Mouse (Mus musculus) cortical plate, adult 2 months (tissue): ENCODE data around the gene Fgf14. TPM values are rescaled to one million over a fixed set of nuclear protein-coding genes. Genes with fewer than 3 reads are reported as not detected.
A peak's percentile ranks its signal among the peaks of the same experiment; 100 is the strongest.
"Not testable (repeated sequence)": the region's sequence is repeated elsewhere in the genome, so short reads cannot be mapped to it uniquely, and the experiment has no call there.

ENCODE experiments used
- H3K27ac ChIP-seq: fragments of 200-500 bp; 2 replicates; pipeline ENCODE4 v1.5.1; 2012; ENCODE audit warnings: low read length, control low read depth, inconsistent platforms; ENCODE audit not compliant: insufficient read depth
- H3K4me1 ChIP-seq: fragments of 200-500 bp; 2 replicates; pipeline ENCODE4 v1.6.1; 2011; ENCODE audit warnings: low read length; ENCODE audit not compliant: control insufficient read depth, insufficient read depth
- H3K4me3 ChIP-seq: fragments of 200-500 bp; 2 replicates; pipeline ENCODE4 v1.5.1; 2011; ENCODE audit warnings: mild to moderate bottlenecking, low read length, control low read depth; ENCODE audit not compliant: insufficient read depth
- CTCF ChIP-seq: fragments of 200-500 bp; IDR thresholded peaks from 2 replicates; pipeline ENCODE4 v1.5.1; 2011; ENCODE audit warnings: mild to moderate bottlenecking, control low read depth, low read length; ENCODE audit not compliant: insufficient read depth; ENCODE audit errors: extremely low read depth
- POLR2A ChIP-seq: fragments of 200-500 bp; IDR thresholded peaks from 2 replicates; pipeline ENCODE4 v1.6.1; 2011; ENCODE audit warnings: mild to moderate bottlenecking, low read length, control low read depth; ENCODE audit not compliant: insufficient read depth; ENCODE audit errors: extremely low read depth
- polyA plus RNA-seq: library from polyadenylated mRNA; depleted of rRNA; stranded (reverse); fragments of >200 nt; gene quantifications from 2 replicates; pipeline ENCODE4 v1.2.3, GENCODE M21; 2012

The Fgf14 gene
- polyA plus RNA-seq, 1 experiment = 24.8 TPM

DNA sequence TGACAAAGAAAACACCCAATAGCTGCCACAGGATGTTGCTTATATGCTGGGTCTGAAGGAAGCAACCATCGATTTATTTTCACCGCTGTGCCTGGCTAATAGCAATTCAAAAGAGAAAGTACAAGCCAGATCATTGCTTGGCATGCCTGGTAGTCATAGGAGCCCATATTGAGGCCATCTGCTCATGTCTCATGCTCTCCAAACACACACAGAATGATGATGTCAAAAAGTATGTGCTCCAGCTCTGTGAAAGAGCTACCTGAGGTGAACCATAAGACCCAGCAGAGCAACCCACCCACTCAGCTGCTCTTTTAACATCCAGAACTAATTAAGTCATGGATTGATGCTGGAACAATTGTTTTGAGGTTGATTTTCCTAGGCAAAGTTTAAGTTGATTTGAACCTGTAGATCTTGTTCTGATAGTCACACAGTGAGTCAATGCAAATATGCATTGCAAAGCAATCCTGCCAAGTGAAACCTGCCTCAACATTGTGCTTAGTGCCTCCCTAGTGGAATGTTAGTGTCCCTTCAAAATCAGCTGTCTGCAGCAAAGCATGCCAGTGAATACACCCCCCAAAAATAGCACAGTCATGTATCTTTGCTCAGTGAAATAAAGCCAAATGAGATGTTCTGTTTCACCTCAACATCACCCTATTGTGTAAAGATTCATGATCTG is 70.8 kb downstream of the Fgf14 start:
- Histone ChIP-seq H3K4me1 (peaks cover 6% of the 10 kb centered on the region; the same call in 1 of the 2 replicates), H3K27ac (peak overlapping the region; percentile 87; the same call in 1 of the 2 replicates), H3K4me3 (no peak overlapping the region)
- no peak for TF ChIP-seq CTCF
- TF ChIP-seq POLR2A = no peak

- no peak for TF ChIP-seq POLR2A
- TF ChIP-seq CTCF = no peak
- Histone ChIP-seq H3K4me1 (peaks cover 6% of the 10 kb centered on the region; the same call in 1 of the 2 replicates), H3K27ac (no peak overlapping the region), H3K4me3 (no peak overlapping the region)
Measured at GRCm38 (mm10) chr14:124605031-124605743, 71.7 kb downstream of the Fgf14 start.

DNA sequence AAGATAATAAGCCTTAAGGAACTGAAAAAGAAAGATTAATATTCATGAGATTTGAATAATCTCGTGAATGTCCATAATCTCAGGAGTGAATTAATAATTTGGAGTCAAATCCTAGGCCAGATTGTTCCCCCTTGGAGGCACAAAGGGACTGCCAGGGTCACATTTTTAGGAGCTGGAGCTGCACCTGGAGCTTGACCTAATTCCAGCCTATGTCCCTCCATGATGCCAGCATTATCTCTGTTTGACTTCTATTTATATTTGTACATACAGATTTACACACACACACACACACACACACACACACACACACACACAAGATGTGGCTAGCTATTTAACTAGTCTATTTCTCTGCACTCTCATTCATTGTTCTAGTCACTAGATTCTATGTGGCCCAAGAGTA is 100.4 kb downstream of the Fgf14 start:
- H3K27ac ChIP-seq = no peak overlapping the region

DNA sequence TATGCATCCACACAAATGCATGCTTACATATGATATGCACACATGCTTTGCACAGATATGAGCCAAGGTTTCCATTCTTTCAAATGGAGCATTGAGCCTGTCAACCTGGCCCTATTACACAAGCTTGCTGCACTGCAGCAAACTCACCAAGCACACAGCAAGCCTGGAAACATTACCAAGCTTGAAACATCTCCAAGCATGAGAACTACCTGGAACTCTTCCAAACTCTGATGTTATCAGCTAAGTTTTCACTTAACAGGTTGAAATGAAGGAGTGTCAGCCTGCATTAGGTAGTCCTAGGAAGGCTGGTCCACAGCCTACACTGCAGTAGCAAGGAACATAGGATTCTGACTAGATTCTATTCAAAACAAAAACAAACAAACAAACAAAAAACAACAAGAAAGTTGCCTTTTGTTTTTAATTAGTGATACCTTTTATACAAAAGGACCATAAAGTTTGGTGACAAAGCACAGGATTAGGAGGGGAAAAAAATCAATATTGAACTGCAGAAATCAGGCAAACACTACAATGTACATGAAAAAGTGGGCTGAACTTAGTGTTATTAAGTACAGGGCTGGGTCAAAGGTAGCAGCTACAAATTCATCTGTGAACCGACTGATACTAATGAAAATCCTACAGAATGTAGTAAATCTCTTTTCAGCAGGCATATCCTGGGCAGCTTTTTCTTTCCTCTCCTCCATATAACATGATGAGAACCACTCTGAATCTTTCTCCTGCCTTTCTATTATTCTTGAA is 101.6 kb downstream of the Fgf14 start:
- no peak overlapping the region for H3K27ac ChIP-seq

More for the DNA sequence above, 100.4 kb downstream of the Fgf14 start:
- H3K4me1 ChIP-seq = peaks cover 2% of the 10 kb centered on the region; the same call in 1 of the 2 replicates
- no peak overlapping the region for H3K4me3 ChIP-seq
- no peak for TF ChIP-seq POLR2A
- TF ChIP-seq CTCF = no peak

GRCm38 (mm10) chr14:124566445-124566844 is 110.5 kb downstream of the Fgf14 start:
- H3K27ac ChIP-seq = no peak overlapping the region
- H3K4me3 ChIP-seq = no peak overlapping the region
- H3K4me1 ChIP-seq = no peaks in the 10 kb centered on the region; the same call in 1 of the 2 replicates
- TF ChIP-seq POLR2A (no peak), CTCF (no peak)

More for the DNA sequence above, 101.6 kb downstream of the Fgf14 start:
- peaks cover 2% of the 10 kb centered on the region; the same call in 1 of the 2 replicates for H3K4me1 ChIP-seq
- TF ChIP-seq CTCF (no peak), POLR2A (no peak)
- no peak overlapping the region for H3K4me3 ChIP-seq

DNA sequence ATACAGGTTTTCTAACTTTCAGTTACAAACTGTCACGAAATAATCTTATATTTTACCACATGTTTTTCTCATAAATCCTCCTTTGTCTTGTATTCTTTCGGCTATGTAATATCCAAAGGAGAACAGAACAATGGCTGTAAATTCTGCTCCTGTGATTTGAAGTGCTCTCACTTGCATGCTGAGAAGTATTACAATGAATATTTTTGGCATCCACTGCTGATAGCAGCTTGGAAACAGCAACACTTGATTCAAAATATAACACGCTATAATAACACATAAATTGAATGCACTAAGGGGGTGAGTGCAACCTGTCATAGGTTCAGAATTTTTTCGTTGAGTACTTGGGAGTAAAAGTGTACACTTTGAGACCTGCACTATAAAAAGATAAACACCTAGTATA is 115.4 kb downstream of the Fgf14 start:
- Histone ChIP-seq H3K27ac (no peak overlapping the region), H3K4me1 (no peaks in the 10 kb centered on the region; the same call in 1 of the 2 replicates), H3K4me3 (no peak overlapping the region)
- no peak for TF ChIP-seq POLR2A
- TF ChIP-seq CTCF = no peak

DNA sequence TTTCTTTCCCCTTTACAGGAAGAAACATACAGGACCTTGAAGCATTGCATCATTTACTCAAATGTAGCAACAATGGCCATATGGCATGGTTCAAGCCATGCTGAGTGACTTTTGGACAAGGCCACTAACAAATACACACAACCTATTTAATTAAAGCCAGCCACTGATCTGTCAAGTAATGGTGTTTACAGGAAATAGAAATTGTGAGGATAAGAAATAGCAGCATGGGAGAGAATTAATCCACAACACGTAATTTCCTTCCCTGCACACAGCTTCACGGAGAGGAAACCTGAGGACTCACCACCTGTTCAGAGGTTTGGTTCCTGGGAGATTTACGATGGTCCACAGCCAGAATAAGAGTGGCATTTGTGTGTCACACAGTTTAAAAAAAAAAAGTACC is 140.8 kb downstream of the Fgf14 start:
- Histone ChIP-seq H3K4me1 (no peaks in the 10 kb centered on the region), H3K27ac (no peak overlapping the region), H3K4me3 (no peak overlapping the region)
- TF ChIP-seq POLR2A = no peak

DNA sequence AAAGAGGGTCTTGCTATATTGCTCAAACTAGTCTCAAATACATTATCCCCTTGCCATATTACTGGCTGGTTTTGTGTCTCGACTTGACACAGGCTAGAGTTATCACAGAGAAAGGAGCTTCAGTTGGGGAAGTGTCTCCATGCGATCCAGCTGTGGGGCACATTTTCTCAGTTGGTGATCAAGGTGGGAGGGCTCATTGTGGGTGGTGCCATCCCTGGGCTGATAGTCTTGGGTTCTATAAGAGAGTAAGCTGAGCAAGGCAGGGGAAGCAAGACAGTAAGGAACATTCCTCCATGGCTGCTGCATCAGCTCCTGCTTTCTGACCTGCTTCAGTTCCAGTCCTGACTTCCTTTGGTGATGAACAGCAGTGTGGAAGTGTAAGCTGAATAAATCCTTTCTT is 141.6 kb downstream of the Fgf14 start:
- H3K4me1 ChIP-seq, H3K4me3 ChIP-seq, H3K27ac ChIP-seq: not testable (repeated sequence)

DNA sequence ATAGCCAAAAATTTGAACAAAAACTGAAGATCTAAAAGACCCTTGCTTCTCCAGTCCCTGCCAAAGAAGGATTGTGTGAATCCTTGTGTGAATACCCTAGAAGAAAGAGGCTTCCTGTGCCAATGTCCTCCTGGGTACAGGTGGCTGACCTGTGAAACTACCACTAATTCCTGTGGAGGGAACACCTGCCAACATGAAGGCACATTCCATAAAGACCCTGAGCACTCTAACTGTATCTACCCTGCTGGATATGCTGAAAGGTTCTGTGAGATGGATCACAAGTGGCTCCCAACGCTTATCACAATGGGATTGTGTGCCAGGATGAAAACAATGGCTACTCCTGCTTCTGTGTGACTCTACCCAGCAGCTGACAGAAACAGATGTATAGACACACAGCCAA is 144.9 kb downstream of the Fgf14 start:
- Histone ChIP-seq H3K4me3 (no peak overlapping the region), H3K27ac (no peak overlapping the region), H3K4me1 (no peaks in the 10 kb centered on the region)
- TF ChIP-seq POLR2A (no peak), CTCF (no peak)
